Mouse (Mus musculus) limb, embryonic 11.5 days (tissue): ENCODE results near the gene Ocel1. TPM values are rescaled to one million over a fixed set of nuclear protein-coding genes. Genes with fewer than 3 reads are reported as not detected.

ENCODE experiments used
- ATAC-seq: fragments of 200-750 bp; cut with Nextera tagmentation; 2 replicates; pipeline ENCODE4 v1.8.0; 2017; ENCODE audit warnings: low read depth; ENCODE audit not compliant: insufficient number of reproducible peaks, low FRiP score, low TSS enrichment
- DNase-seq: peaks from one replicate; pipeline ENCODE4 v3.0.0-alpha.2; 2015; ENCODE audit warnings: low spot score
- H3K27ac ChIP-seq: fragments of 300-500 bp; sonication (generic); replicated peaks from 2 replicates; pipeline ENCODE4 v1.5.1; 2014; ENCODE audit warnings: low read depth, mild to moderate bottlenecking, low read length
- H3K27me3 ChIP-seq: fragments of 300-500 bp; sonication (generic); 2 replicates; pipeline ENCODE4 v1.6.1; 2014; ENCODE audit warnings: mild to moderate bottlenecking, low read length, mixed read lengths; ENCODE audit not compliant: control insufficient read depth, insufficient read depth
- H3K36me3 ChIP-seq: fragments of 300-500 bp; sonication (generic); 2 replicates; pipeline ENCODE4 v1.6.1; 2014; ENCODE audit warnings: mild to moderate bottlenecking, low read length, moderate library complexity, mixed read lengths; ENCODE audit not compliant: control insufficient read depth, insufficient read depth
- H3K4me1 ChIP-seq: fragments of 300-500 bp; sonication (generic); 2 replicates; pipeline ENCODE4 v1.6.1; 2014; ENCODE audit warnings: low read length, mixed read lengths; ENCODE audit not compliant: control insufficient read depth, insufficient read depth
- H3K4me2 ChIP-seq: fragments of 300-500 bp; sonication (generic); 2 replicates; pipeline ENCODE4 v1.6.1; 2014; ENCODE audit warnings: low read depth, mild to moderate bottlenecking, moderate library complexity; ENCODE audit not compliant: severe bottlenecking
- H3K4me3 ChIP-seq: fragments of 300-500 bp; sonication (generic); 2 replicates; pipeline ENCODE4 v1.5.1; 2014; ENCODE audit warnings: low read depth, low read length
- H3K9ac ChIP-seq: fragments of 300-500 bp; sonication (generic); 2 replicates; pipeline ENCODE4 v1.6.1; 2014; ENCODE audit warnings: mild to moderate bottlenecking, low read length
- H3K9me3 ChIP-seq: fragments of 300-500 bp; sonication (generic); 2 replicates; pipeline ENCODE4 v1.6.1; 2016; ENCODE audit warnings: low read length; ENCODE audit not compliant: control insufficient read depth
- WGBS: fragments of 180-500 bp; shearing (Covaris S2); extraction: QIAGEN DNeasy Blood & Tissue Kit; methylation state at CpG from one replicate; pipeline ENCODE4 v1.1.7; 2014; 5-methylcytosine and 5-hydroxymethylcytosine counted together
- polyA plus RNA-seq: library from polyadenylated mRNA; unstranded; fragments of >200 nt; fragmentation: Nextera tagmentation; extraction: Ambion mirVana; gene quantifications from 2 replicates; pipeline ENCODE4 v1.2.1, GENCODE M21; 2014

Gene Ocel1
- polyA plus RNA-seq, 1 experiment from 2014 or later, result 2.7 TPM

DNA sequence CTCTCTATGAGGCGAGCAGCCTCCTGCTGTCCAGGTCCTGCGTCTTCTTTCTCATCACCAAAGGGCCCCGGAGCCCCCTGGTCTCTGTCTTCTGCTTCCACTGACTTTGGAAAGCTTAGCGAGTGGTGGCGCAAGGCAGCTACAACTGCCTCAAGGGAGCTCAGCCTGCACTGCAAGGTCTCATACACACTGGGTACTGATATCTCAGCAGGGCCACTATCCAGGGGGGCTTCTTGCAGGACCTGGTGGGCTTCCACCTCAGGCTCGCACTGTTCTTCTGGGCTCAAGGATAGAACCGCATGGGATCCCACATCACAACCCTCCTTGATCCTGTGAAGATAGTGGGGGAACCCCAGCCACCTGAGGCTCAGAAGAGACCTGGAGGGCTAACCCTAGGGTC lies 23.4 kb downstream of the Ocel1 start:
- H3K27me3 ChIP-seq, result no peaks in the 10 kb centered on the region
- peaks cover 4% of the 10 kb centered on the region; the same call in 1 of the 2 replicates for H3K36me3 ChIP-seq
- no peaks in the 10 kb centered on the region; the same call in 1 of the 2 replicates for H3K9me3 ChIP-seq
- H3K4me1 ChIP-seq, result 0 out of 2 replicates have a peak, but pooled peaks cover 4% of the 10 kb centered on the region
- no peak overlapping the region for H3K4me2 ChIP-seq
- DNase-seq, result no peak
- WGBS, result 81% methylated on average over 7 of the region's 7 CpGs
- no peak overlapping the region for H3K27ac ChIP-seq
- ATAC-seq, result no peak
- no peak overlapping the region for H3K9ac ChIP-seq
- 0 out of 2 replicates have a peak overlapping the region, but pooled peaks have one; percentile 6 for H3K4me3 ChIP-seq

DNA sequence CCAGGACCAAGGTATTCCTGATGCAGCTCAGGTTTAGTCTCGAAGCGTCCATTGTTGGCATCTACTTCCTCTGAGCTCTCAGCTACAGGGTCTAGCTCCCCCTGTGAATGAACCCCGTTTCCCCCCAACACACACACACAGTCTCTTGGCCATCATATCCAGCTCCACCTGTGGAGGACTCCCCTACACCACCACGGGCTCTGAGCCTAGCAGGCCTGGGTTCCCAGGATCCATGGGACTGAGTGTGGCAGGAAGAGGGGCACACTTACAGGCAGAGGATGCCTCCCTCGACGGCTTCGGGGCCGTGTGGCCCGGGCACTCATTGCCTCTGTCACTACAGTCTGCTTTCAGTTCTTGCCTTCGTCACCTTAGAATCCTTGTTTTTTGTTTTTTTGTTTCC lies 24.0 kb downstream of the Ocel1 start:
- no peaks in the 10 kb centered on the region for H3K27me3 ChIP-seq
- WGBS, result 89% methylated on average over 10 of the region's 10 CpGs
- no peak overlapping the region for H3K27ac ChIP-seq
- no peak overlapping the region for H3K4me3 ChIP-seq
- H3K4me1 ChIP-seq, result 0 out of 2 replicates have a peak, but pooled peaks cover 4% of the 10 kb centered on the region
- H3K4me2 ChIP-seq, result no peak overlapping the region; the same call in 1 of the 2 replicates
- H3K9ac ChIP-seq, result no peak overlapping the region
- DNase-seq (no peak), ATAC-seq (no peak)
- H3K9me3 ChIP-seq, result no peaks in the 10 kb centered on the region; the same call in 1 of the 2 replicates
- peaks cover 4% of the 10 kb centered on the region; the same call in 1 of the 2 replicates for H3K36me3 ChIP-seq

DNA sequence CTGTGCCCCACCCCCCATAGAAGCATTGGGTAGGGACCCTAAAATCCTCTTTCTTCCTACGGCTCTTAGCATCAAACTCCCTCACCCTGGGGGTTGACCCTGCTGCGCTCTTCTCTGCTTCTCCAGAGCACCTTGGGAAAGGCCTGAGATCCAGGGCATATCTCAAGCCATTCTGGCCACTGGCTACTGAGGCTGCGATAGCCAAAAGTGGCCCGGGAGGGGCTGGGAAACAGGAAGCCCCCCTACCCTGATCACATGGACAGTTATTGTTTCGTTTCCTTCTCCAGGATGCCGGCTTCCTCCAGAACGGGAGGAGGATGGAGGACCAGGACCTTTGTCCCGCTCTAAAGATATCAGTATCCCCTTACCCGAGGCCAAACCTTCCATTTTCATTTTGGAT lies 24.5 kb downstream of the Ocel1 start, which contains the start of gene Ushbp1:
Gene Ushbp1 (minus strand): TSS at position 174 of the 400 bp plus-strand sequence.
- no peak within 1 kb of the TSS for H3K27ac ChIP-seq
- H3K4me2 ChIP-seq, result peak within 1 kb of the TSS; percentile 36
- DNase-seq (no peak), ATAC-seq (no peak)
- no peaks in the 10 kb centered on the region for H3K27me3 ChIP-seq
- no peaks in the 10 kb centered on the region; the same call in 1 of the 2 replicates for H3K9me3 ChIP-seq
- 0 out of 2 replicates have a peak, but pooled peaks cover 4% of the 10 kb centered on the region for H3K4me1 ChIP-seq
- H3K36me3 ChIP-seq, result peaks cover 4% of the 10 kb centered on the region; the same call in 1 of the 2 replicates
- WGBS, result 83% methylated on average over 9 of the region's 9 CpGs
- no peak within 1 kb of the TSS for H3K9ac ChIP-seq
- peak within 1 kb of the TSS; percentile 79 for H3K4me3 ChIP-seq

DNA sequence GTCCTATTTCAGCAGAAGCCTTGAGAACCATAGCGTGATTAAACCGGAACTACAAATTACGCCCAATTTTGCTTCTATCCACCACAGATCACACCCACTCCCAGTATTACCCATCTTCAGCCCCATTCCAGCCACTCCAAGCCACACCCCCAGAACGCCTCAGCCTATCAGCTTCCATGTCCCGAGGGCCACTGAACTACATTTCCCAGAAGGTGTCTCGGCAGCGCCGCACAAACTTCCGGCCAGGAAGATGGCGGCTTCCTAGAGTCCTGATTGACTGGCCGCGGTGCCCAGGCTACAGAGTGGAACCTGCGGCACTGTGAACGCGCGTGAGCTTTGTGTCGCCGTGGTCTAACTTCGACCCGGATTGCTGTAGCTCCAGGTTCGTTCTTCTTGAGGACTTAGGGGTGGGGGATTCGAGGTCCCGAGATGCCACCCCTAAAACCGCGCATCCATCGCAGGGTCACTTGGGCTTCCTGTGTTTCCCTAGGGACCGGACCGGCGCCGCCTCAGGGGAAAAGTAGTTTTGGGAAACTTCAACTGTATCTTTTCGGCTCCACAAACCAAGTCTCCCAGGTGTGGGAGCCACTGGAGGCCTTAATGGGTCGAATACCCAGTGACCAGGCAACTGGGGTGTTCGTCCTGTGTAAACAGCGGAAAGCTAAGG lies 25.7 kb downstream of the Ocel1 start, which contains the start of gene Babam1:
Gene Babam1 (plus strand): TSS at position 223 of the 667 bp plus-strand sequence.
- peak; percentile 89 for DNase-seq
- H3K9me3 ChIP-seq, result no peaks in the 10 kb centered on the region; the same call in 1 of the 2 replicates
- 0 out of 2 replicates have a peak, but pooled peaks cover 4% of the 10 kb centered on the region for H3K4me1 ChIP-seq
- H3K4me2 ChIP-seq, result peak within 1 kb of the TSS; percentile 71
- peaks cover 4% of the 10 kb centered on the region; the same call in 1 of the 2 replicates for H3K36me3 ChIP-seq
- H3K27me3 ChIP-seq, result no peaks in the 10 kb centered on the region
- WGBS, result under 1% methylated on average over 34 of the region's 34 CpGs
- H3K4me3 ChIP-seq, result peak within 1 kb of the TSS; percentile 79
- H3K9ac ChIP-seq, result peak within 1 kb of the TSS; percentile 62
- H3K27ac ChIP-seq, result no peak within 1 kb of the TSS
- ATAC-seq, result peak; percentile 91

DNA sequence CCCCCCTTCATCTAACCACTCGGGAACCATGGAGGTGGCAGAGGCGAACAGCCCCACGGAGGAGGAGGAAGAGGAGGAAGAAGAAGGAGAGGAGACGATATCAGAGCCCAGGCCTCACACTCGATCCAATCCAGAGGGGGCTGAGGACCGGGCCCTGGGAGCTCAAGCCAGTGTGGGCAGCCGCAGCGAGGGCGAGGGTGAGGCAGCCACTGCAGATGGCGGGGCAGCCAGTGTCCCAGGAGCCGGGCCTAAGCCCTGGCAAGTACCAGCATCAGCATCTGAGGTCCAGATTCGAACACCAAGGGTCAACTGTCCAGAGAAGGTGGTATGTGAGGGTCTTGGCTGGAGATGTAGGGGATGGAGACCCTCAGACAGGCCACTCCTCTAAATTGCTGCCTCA lies 26.6 kb downstream of the Ocel1 start:
- peaks cover 4% of the 10 kb centered on the region; the same call in 1 of the 2 replicates for H3K36me3 ChIP-seq
- DNase-seq (no peak), ATAC-seq (no peak)
- H3K27ac ChIP-seq, result no peak overlapping the region
- no peaks in the 10 kb centered on the region for H3K27me3 ChIP-seq
- no peaks in the 10 kb centered on the region; the same call in 1 of the 2 replicates for H3K9me3 ChIP-seq
- peak overlapping the region; percentile 71 for H3K4me2 ChIP-seq
- WGBS, result 87% methylated on average over 12 of the region's 12 CpGs
- H3K4me1 ChIP-seq, result 0 out of 2 replicates have a peak, but pooled peaks cover 4% of the 10 kb centered on the region
- H3K9ac ChIP-seq, result no peak overlapping the region
- H3K4me3 ChIP-seq, result peak overlapping the region; percentile 79

DNA sequence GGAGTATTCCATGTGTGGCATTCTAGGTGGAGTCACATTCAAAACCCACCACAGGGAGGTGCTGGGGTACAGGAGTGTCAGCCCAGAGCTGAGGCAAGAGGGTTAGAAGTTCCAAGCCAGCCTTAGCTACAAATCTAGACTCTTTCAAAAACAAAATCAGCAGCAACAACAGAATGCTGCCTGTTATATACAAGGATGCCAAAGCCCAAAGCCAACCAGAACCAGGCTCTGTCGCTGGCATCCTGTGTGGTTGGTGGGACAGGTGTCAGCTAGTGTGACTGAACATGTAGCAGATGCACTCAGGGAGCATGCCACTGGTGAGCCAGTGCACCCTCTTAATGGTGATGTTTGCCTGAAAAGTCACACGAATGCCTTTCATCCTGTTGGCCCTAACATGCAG lies 29.7 kb downstream of the Ocel1 start:
- Histone ChIP-seq H3K4me1 (0 out of 2 replicates have a peak, but pooled peaks cover 4% of the 10 kb centered on the region), H3K4me2 (no peak overlapping the region), H3K9ac (no peak overlapping the region), H3K9me3 (no peaks in the 10 kb centered on the region), H3K36me3 (peaks cover 4% of the 10 kb centered on the region; the same call in 1 of the 2 replicates), H3K27ac (no peak overlapping the region), H3K4me3 (no peak overlapping the region), H3K27me3 (no peaks in the 10 kb centered on the region)
- ATAC-seq (no peak), DNase-seq (no peak)
- 92% methylated on average over 2 of the region's 2 CpGs for WGBS

DNA sequence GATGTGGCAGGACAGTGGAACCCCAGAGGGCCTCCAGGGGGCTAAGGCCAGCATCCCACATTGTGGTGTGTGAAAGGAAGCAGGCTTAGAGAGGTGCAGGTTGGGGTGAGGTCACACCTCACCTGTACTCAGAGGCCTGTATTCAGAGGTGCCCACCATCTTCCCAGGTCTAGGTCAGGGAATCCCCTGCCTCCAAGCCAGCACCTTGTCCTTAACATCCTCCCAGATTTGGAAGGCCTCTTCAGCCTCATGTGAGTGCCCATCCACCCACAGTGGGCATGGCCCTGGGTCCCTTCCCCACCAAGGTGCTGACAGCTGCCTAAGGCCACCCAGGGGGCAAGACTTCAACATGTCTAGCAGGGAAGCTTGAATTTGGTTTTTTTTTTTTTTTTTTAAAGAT lies 30.4 kb downstream of the Ocel1 start:
- ATAC-seq (no peak), DNase-seq (no peak)
- no peak overlapping the region for H3K4me2 ChIP-seq

DNA sequence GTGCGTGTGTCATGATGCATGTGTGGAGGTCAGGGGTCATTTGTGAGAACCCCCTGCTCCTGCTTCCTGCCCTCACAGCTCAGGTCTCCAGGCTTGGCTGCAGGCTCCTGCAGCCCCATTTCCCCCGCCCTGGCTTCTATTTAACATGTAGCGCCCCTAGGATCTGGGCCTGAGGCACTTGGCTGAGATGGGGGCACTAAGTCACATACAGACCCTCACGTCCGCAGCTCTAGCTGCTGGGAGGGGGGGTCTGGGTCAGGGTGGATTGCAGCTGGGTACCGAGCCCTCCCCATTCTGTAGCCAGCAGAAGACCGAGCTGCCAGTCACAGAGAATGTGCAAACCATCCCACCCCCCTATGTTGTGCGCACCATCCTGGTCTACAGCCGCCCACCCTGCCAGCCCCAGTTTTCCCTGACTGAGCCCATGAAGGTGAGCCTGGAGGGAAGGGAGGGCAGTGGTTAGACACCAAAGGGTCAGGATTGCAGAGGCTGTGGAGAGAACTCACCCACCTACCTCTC lies 31.4 kb downstream of the Ocel1 start:
- Histone ChIP-seq H3K27ac (no peak overlapping the region), H3K9ac (no peak overlapping the region), H3K36me3 (peaks cover 4% of the 10 kb centered on the region; the same call in 1 of the 2 replicates), H3K4me2 (no peak overlapping the region), H3K4me1 (peaks cover 6% of the 10 kb centered on the region; the same call in 1 of the 2 replicates), H3K4me3 (no peak overlapping the region), H3K27me3 (no peaks in the 10 kb centered on the region), H3K9me3 (no peaks in the 10 kb centered on the region)
- WGBS, result 89% methylated on average over 9 of the region's 9 CpGs
- DNase-seq (no peak), ATAC-seq (no peak)

More for the DNA sequence above, 30.4 kb downstream of the Ocel1 start:
- Histone ChIP-seq H3K4me3 (no peak overlapping the region), H3K9me3 (no peaks in the 10 kb centered on the region), H3K27ac (no peak overlapping the region), H3K27me3 (no peaks in the 10 kb centered on the region), H3K9ac (no peak overlapping the region), H3K4me1 (peaks cover 6% of the 10 kb centered on the region; the same call in 1 of the 2 replicates), H3K36me3 (peaks cover 4% of the 10 kb centered on the region; the same call in 1 of the 2 replicates)
